Mouse (Mus musculus) stomach, postnatal 0 days (tissue): Measurements from ENCODE around the gene Brsk1.

ENCODE experiments used
- CTCF ChIP-seq: IDR thresholded peaks from 2 replicates; pipeline ENCODE4 v1.5.1; 2016; ENCODE audit warnings: antibody characterized with exemption, low read depth, mild to moderate bottlenecking, moderate library complexity
- EP300 ChIP-seq: optimal IDR thresholded peaks from 2 replicates; pipeline ENCODE3; 2016; ENCODE audit warnings: antibody characterized with exemption

- no peak for TF ChIP-seq EP300
- TF ChIP-seq CTCF: peak; percentile 18; the same call in 1 of the 2 replicates
Observed at GRCm38 (mm10) chr7:4641155-4641554, 49.2 kb upstream of the Brsk1 start.
